12 mouse cellular contexts compared by ENCODE assay signal in genomic region chr14:105664671-105665198, GRCm38 (mm10).
DNase-seq lines count a peak whose midpoint lies in the region; ATAC-seq and TF ChIP-seq lines count a peak whose summit lies in the region.
"Had no signal": no experiment of that assay in that cellular context is flagged by ENCODE, and none has a peak within 500 bp of the region (broad histone marks: within the 10 kb centered on the region; RNA-seq: fewer than 3 reads in every experiment).

No protein-coding gene starts in this region.

- no peaks in the 10 kb centered on the region for H3K36me3 ChIP-seq in liver, adult 2 months (ENCODE audit: control insufficient read depth, insufficient read depth, low read length)
- H3K36me3 ChIP-seq in liver, embryonic 11.5 days (ENCODE audit: control insufficient read depth, insufficient read depth, low read length): no peaks in the 10 kb centered on the region
- H3K36me3 ChIP-seq in hindbrain, embryonic 15.5 days: no peaks in the 10 kb centered on the region
- H3K36me3 ChIP-seq: heart, embryonic 13.5 days; liver, embryonic 13.5 days had no signal

- no peaks in the 10 kb centered on the region for H3K79me2 ChIP-seq in liver, adult 2 months (ENCODE audit: control insufficient read depth, insufficient read depth, low read length)

- WGBS in liver, adult 2 months: 71% methylated on average over 7 of the region's 7 CpGs
- WGBS in liver, embryonic 11.5 days: 77% methylated on average over 7 of the region's 7 CpGs
- 49% methylated on average over 7 of the region's 7 CpGs for WGBS in hindbrain, embryonic 15.5 days

- no peak overlapping the region for H3K4me3 ChIP-seq in liver, adult 2 months (ENCODE audit: insufficient read depth, low read depth, low read length)
- H3K4me3 ChIP-seq in liver, embryonic 11.5 days (ENCODE audit: low read depth, low read length): no peak overlapping the region
- no peak overlapping the region for H3K4me3 ChIP-seq in hindbrain, embryonic 15.5 days
- H3K4me3 ChIP-seq: heart, embryonic 13.5 days; liver, embryonic 13.5 days had no signal

- H3K9me3 ChIP-seq in liver, embryonic 11.5 days (ENCODE audit: control insufficient read depth, low read length): no peaks in the 10 kb centered on the region
- H3K9me3 ChIP-seq in hindbrain, embryonic 15.5 days: no peaks in the 10 kb centered on the region
- H3K9me3 ChIP-seq: heart, embryonic 13.5 days; liver, embryonic 13.5 days had no signal

- H3K9ac ChIP-seq in liver, adult 2 months (ENCODE audit: low read depth, low read length): no peak overlapping the region
- H3K9ac ChIP-seq in liver, embryonic 11.5 days (ENCODE audit: low read depth, low read length): no peak overlapping the region
- no peak overlapping the region for H3K9ac ChIP-seq in hindbrain, embryonic 15.5 days
- H3K9ac ChIP-seq: heart, embryonic 13.5 days; liver, embryonic 13.5 days had no signal

- H3K27ac ChIP-seq in liver, adult 2 months (replicated peaks; ENCODE audit: insufficient read depth, low read depth, low read length): no peak overlapping the region
- no peak overlapping the region for H3K27ac ChIP-seq in liver, embryonic 11.5 days (ENCODE audit: low read depth, low read length)
- peak overlapping the region; percentile 1; the same call in 1 of the 2 replicates for H3K27ac ChIP-seq in hindbrain, embryonic 15.5 days (replicated peaks)
- H3K27ac ChIP-seq: heart, embryonic 13.5 days; liver, embryonic 13.5 days had no signal

- TF ChIP-seq POLR2A in liver, adult 2 months (IDR thresholded peaks at IDR 0.05; ENCODE audit: extremely low read depth, insufficient read depth, low read length): no peak
- no peak for TF ChIP-seq POLR2A in brain, embryonic 14.5 days (IDR thresholded peaks at IDR 0.05; ENCODE audit: borderline replicate concordance, extremely low read depth, insufficient read depth, insufficient read length, poor library complexity, severe bottlenecking)

- peak; percentile 10 for DNase-seq in liver, adult 2 months (ENCODE audit: extremely low read depth, low read depth, low spot score)
- no peak for DNase-seq in liver, embryonic 11.5 days (ENCODE audit: low spot score)
- DNase-seq in brain, embryonic 14.5 days (ENCODE audit: low read depth): peak; percentile 89
- DNase-seq in retina, postnatal 1 day: peak; percentile 76
- no peak for DNase-seq in T-cell, adult 2 months (ENCODE audit: low spot score)
- no peak for DNase-seq in adrenal gland, adult 8-10 months
- DNase-seq: cerebellum, adult 8-10 months; kidney, postnatal 4 days; liver, embryonic 13.5 days; lung, postnatal 36 days had no signal

- no peak for ATAC-seq in liver, embryonic 11.5 days (replicated peaks; ENCODE audit: low FRiP score)
- ATAC-seq in hindbrain, embryonic 15.5 days (ENCODE audit: low FRiP score, low read depth): peak; percentile 25; the same call in 1 of the 2 replicates

- H3K27me3 ChIP-seq in liver, adult 2 months (ENCODE audit: control insufficient read depth, insufficient read depth, low read length): no peaks in the 10 kb centered on the region
- H3K27me3 ChIP-seq in liver, embryonic 11.5 days (replicated peaks; ENCODE audit: control insufficient read depth, insufficient read depth, low read length): no peaks in the 10 kb centered on the region
- no peaks in the 10 kb centered on the region for H3K27me3 ChIP-seq in hindbrain, embryonic 15.5 days
- H3K27me3 ChIP-seq: heart, embryonic 13.5 days; liver, embryonic 13.5 days had no signal

- TF ChIP-seq CTCF in liver, adult 2 months (IDR thresholded peaks at IDR 0.05; ENCODE audit: low read depth, low read length): no peak
- no peak for TF ChIP-seq CTCF in brain, embryonic 14.5 days (IDR thresholded peaks at IDR 0.05; ENCODE audit: borderline replicate concordance, extremely low read depth, insufficient read depth, insufficient read length)

- H3K4me2 ChIP-seq in liver, embryonic 11.5 days: no peak overlapping the region
- no peak overlapping the region for H3K4me2 ChIP-seq in hindbrain, embryonic 15.5 days
- H3K4me2 ChIP-seq: heart, embryonic 13.5 days; liver, embryonic 13.5 days had no signal

- no peaks in the 10 kb centered on the region for H3K4me1 ChIP-seq in liver, adult 2 months (ENCODE audit: control insufficient read depth, insufficient read depth, low read length)
- H3K4me1 ChIP-seq in liver, embryonic 11.5 days (replicated peaks; ENCODE audit: control insufficient read depth, insufficient read depth, low read length): no peaks in the 10 kb centered on the region
- peaks cover 14% of the 10 kb centered on the region for H3K4me1 ChIP-seq in hindbrain, embryonic 15.5 days (replicated peaks)
- H3K4me1 ChIP-seq: liver, embryonic 13.5 days had no signal

Comparison
In these comparisons a context has a peak if more than half of its experiments do, and no peak if none do; other contexts are left out.
1. DNase-seq: peak in liver, adult 2 months (single experiment), brain, embryonic 14.5 days (single experiment) and retina, postnatal 1 day (single experiment); none in liver, embryonic 11.5 days (single experiment), T-cell, adult 2 months (single experiment) and adrenal gland, adult 8-10 months (single experiment).